Comparison of ENCODE assay signal across 8 mouse cellular contexts in the genomic region with DNA sequence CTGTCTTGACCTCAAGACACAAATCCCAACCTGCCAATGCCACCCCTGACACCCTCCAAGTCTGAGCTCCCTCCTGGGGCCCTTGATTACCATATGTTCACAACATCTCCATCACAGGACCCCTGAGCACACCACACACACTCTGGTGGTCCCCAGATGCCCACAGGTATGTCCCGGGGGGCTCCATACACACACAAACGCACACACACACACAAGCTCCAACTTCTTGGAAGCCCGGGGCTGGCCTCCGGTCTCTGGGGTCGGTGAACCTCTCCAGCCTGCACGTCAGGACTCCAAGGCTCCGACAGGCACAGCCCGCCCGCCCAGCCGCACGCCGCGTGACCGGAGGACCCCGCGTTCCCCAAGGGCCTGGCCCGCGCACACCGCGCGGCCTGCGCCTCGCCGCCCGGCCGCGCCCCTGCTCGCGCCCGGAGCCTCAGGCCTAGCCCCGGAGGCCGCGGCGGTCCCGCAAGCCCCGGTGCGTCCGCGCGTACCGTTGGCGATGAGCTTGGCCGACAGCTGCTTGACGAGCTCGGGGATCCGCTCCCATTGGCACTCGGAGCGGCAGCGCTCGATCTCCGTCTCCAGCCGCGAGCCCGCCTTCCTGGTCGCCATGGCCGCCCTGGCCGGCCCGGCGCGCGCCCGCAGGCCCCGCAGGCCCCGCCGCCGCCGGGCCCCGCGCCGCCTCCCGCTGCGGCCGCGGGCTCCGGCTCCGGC. TPM values are rescaled to one million over a fixed set of nuclear protein-coding genes. Genes with fewer than 3 reads are reported as not detected.
DNase-seq lines count a peak whose midpoint lies in the region; ATAC-seq and TF ChIP-seq lines count a peak whose summit lies in the region.

No protein-coding gene starts in this region.

- peak overlapping the region; percentile 64 for H3K9ac ChIP-seq in liver, embryonic 14.5 days (replicated peaks)

- peak overlapping the region; percentile 63 to 75 for H3K4me3 ChIP-seq in liver, embryonic 14.5 days (ENCODE audit: insufficient read depth in 1 of 2, low read depth in 2 of 2, low read length in 2 of 2)

- no peak for TF ChIP-seq CTCF in liver, embryonic 14.5 days (IDR thresholded peaks at IDR 0.05; ENCODE audit: low read depth)

- H3K36me3 ChIP-seq in liver, embryonic 14.5 days (replicated peaks; ENCODE audit: control insufficient read depth, insufficient read depth, low read depth), result no peaks in the 10 kb centered on the region

- H3K4me2 ChIP-seq in liver, embryonic 14.5 days (ENCODE audit: low read depth), result peak overlapping the region; percentile 70

- peaks cover 3% of the 10 kb centered on the region; the same call in 1 of the 2 replicates for H3K27me3 ChIP-seq in liver, embryonic 14.5 days (ENCODE audit: control insufficient read depth, insufficient read depth, low read length)

- ATAC-seq in liver, embryonic 14.5 days (ENCODE audit: insufficient read depth), result peak; percentile 62

- H3K4me1 ChIP-seq in liver, embryonic 14.5 days (replicated peaks; ENCODE audit: control insufficient read depth in 2 of 2, insufficient read depth in 2 of 2, low read length in 1 of 2), result peaks cover 0 to 13% of the 10 kb centered on the region in 2 experiments; a peak in 2 of 4 replicates

- peak; percentile 66 for DNase-seq in 3134 (ENCODE audit: extremely low read depth, insufficient read length, low spot score)
- DNase-seq in T-cell, adult 2 months (ENCODE audit: low spot score), result peak; percentile 51
- peak; percentile 76 for DNase-seq in embryo, embryonic 11 days
- peak; percentile 29 for DNase-seq in heart, adult 8-10 months (ENCODE audit: low spot score)
- DNase-seq in kidney, adult 18-20 months, result peak; percentile 62
- DNase-seq in liver, embryonic 14.5 days (ENCODE audit: low read depth in 3 of 3, low spot score in 3 of 3), result no peak
- peak; percentile 80 for DNase-seq in neural tube, embryonic 10.5 days (ENCODE audit: extremely low spot score, low spot score)
- peak; percentile 73 for DNase-seq in testis, postnatal 14 days (ENCODE audit: low spot score)

- TF ChIP-seq EP300 in liver, embryonic 14.5 days (IDR thresholded peaks at IDR 0.05; ENCODE audit: low read depth), result no peak

- WGBS in liver, embryonic 14.5 days (ENCODE audit: insufficient replicate concordance), result under 1% methylated on average over 74 of the region's 76 CpGs

- no peak overlapping the region for H3K27ac ChIP-seq in liver, embryonic 14.5 days

- no peaks in the 10 kb centered on the region for H3K9me3 ChIP-seq in liver, embryonic 14.5 days (ENCODE audit: control insufficient read depth, low read length)

RNA-seq across cellular contexts. Expression of gene Ttc7b, which starts 0.4 kb away (rescaled TPM):
- 10 to 100 TPM; 78.8 to 94.4 (median 86.7) TPM for total RNA-seq in heart, adult 8-10 months (2022)
- 3.5 and 3.6 TPM in 2 replicates for polyA plus RNA-seq in liver, embryonic 14.5 days (2012; rRNA removed)
- 1.2 and 1.3 TPM in 2 replicates for polyA plus RNA-seq in liver, embryonic 14.5 days (2014; fragmentation: Nextera tagmentation; extraction: Ambion mirVana)

Comparison
In these comparisons a context has a peak if more than half of its experiments do, and no peak if none do; other contexts are left out.
1. DNase-seq: peak in 3134 (single experiment), T-cell, adult 2 months (single experiment), embryo, embryonic 11 days (single experiment), heart, adult 8-10 months (single experiment), kidney, adult 18-20 months (single experiment), neural tube, embryonic 10.5 days (single experiment) and testis, postnatal 14 days (single experiment); none in liver, embryonic 14.5 days (0 of 3).